Mouse (Mus musculus) ovary, postnatal 36 days (tissue): ENCODE results near the gene Usp2.

ENCODE experiments used
- DNase-seq: peaks from one replicate; pipeline ENCODE4 v3.0.0; 2022; ENCODE audit warnings: low spot score, mixed read lengths

Gene Usp2

DNA sequence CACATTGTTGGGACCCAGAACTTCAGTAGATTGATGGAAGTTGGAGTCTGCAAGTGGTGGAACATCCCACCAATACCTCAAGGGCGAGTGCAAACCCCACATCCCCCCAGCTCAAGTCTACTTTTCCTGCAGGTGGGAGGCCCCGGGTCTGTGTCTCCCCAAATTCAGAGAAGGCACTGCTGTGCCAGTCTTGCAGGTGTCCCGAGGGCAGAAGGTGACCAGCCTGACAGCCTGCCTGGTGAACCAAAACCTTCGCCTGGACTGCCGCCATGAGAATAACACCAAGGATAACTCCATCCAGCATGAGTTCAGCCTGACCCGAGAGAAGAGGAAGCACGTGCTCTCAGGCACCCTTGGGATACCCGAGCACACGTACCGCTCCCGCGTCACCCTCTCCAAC lies 20.4 kb upstream of the Usp2 start:
- DNase-seq, result no peak

DNA sequence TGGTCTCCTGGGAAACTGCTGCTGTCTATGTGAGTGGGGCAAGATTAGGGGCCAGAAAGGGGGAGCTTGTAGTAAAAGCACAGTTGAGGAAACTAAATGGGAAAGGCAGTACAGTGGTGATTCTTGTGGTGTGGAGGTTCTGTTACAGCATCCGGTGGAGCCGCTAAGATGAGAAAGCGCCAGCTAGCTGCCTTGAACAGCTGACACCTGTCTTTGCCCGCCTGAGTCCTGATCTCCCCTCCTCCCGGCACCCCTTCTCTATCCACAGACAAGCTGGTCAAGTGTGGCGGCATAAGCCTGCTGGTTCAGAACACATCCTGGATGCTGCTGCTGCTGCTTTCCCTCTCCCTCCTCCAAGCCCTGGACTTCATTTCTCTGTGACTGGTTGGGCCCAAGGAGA lies 19.8 kb upstream of the Usp2 start:
- no peak for DNase-seq

DNA sequence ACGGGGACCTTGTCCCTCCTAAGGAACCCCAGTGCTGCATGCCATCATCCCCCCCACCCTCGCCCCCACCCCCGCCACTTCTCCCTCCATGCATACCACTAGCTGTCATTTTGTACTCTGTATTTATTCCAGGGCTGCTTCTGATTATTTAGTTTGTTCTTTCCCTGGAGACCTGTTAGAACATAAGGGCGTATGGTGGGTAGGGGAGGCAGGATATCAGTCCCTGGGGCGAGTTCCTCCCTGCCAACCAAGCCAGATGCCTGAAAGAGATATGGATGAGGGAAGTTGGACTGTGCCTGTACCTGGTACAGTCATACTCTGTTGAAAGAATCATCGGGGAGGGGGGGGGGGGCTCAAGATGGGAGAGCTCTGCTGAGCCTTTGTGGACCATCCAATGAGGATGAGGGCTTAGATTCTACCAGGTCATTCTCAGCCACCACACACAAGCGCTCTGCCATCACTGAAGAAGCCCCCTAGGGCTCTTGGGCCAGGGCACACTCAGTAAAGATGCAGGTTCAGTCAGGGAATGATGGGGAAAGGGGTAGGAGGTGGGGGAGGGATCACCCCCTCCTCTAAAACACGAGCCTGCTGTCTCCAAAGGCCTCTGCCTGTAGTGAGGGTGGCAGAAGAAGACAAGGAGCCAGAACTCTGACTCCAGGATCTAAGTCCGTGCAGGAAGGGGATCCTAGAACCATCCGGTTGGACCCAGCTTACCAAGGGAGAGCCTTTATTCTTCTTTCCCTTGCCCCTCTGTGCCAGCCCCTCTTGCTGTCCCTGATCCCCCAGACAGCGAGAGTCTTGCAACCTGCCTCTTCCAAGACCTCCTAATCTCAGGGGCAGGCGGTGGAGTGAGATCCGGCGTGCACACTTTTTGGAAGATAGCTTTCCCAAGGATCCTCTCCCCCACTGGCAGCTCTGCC lies 19.0 kb upstream of the Usp2 start:
- DNase-seq, result no peak

DNA sequence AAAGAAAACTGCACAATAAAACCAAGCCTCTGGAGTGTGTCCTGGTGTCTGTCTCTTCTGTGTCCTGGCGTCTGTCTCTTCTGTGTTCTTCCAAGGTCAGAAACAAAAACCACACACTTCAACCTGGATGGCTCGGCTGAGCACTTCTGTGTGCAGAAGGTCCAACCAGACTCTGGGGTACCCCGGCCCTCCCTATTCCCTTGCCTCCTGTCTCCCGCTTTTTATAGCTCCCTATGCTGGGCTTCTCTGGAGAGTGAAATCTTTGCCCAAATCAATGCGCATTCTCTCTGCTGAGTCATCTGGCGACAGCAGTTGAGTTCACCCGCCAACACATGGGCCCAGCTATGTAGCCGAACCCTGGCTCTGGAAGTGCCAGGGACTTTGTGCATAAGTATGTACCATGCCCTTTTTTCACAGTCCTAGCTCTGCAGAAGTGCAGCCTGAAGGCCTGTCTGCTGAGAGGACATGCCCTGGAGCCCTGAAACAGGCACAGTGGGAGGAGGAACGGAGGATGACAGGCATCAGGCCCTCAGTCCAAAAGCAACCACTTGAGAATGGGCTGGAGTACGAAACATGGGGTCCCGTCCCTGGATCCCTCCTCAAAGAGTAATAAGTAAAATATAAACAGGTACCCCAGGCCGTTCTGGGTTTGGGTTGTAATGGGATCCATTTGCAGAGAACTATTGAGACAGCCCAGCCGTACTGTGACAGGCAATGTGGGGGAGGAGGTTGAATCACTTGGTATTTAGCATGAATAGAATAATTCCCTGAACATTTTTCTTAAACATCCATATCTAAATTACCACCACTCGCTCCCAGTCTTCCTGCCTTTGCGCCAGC lies 18.1 kb upstream of the Usp2 start:
- no peak for DNase-seq

DNA sequence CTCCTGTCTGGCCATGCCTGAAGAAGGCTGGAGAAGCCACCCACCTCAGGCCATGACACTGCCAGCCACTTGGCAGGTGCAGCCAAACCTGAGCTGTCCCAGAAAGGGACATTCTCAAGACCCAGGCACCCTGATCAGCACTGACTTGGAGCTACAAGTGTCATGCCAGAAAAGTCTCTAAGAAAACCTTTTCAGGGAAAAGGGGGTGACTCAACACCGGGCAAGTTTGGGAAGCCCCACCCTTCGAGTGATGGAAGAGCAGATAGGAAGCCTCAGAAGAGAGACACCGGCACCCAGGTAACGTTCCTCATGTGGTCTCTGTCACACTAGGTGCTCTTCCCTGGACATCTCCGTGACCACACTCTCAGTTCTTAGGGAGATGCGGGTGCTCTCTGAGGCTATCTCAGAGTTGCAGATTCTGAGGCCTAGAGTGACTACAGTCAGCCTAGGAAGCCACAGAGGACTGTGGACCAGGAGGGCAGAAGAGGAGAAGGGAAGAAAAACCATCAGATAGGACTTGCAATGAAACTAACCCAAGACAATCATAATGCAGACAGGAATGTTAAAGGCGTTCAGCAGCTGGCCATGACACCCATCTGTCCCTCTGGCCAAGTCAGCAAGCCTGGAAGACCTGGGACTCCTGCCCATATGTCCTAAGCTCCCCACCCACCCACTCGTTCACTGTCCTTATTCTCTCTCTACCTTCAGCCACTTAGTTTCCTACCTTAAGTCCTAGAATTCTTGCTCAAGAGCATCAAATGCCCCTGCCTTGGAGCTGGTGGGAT lies 17.2 kb upstream of the Usp2 start:
- no peak for DNase-seq

DNA sequence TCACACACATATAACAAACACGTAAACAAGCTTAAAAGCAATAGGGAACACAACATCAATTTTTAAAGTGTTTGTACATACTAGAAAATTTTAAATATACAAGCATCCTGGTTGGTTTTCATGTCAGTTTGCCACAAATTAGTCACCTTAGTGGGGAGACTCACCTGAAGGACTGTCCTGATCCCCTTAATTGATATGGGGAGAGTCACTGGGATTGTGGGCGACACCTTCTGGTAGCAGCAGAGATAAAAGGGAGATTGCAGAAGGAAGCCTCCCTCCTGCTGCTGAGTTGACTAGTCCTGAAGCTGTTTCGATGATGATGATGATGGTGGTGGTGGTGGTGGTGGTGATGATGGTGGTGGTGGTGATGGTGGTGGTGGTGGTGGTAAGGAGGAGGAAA lies 14.0 kb upstream of the Usp2 start:
- DNase-seq, result no peak

DNA sequence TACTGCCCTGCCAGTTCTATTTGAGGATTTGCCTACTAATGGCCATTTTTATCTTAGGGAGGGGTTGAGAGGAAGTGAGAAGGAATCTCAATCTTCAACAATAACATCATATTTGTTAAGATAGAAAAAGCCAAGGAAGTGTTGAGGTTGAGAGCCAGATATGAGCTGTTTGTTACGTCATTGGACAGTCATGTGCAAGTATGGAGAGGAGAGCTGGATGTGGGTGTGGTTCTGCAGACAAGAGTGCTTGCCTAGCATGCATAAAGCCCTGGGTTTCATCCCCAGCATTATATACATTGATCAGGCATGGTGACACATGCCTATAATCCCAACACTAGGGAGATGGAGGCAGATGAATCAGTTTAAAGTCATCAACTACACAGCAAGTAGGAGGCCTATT lies 12.9 kb upstream of the Usp2 start:
- no peak for DNase-seq

DNA sequence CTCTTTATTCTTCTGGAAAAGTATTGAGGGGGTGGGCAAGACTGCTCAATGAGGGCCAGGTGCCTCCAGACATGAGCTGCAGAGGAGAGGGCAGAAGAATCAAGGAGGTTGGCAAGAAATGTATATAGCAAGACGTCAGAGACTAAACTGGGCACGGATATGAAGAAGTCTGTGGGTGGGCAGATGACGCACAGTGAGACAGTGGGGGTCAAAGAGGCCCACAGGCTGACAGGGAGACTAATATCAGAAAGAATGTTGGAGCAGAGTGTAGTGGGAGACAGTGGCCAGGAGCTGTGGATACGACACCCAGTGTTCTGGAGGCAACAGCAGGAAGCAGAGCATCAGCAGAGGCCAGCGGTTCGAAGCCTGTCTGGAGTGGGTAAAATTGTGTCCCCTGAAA lies 8.2 kb upstream of the Usp2 start:
- DNase-seq, result no peak

DNA sequence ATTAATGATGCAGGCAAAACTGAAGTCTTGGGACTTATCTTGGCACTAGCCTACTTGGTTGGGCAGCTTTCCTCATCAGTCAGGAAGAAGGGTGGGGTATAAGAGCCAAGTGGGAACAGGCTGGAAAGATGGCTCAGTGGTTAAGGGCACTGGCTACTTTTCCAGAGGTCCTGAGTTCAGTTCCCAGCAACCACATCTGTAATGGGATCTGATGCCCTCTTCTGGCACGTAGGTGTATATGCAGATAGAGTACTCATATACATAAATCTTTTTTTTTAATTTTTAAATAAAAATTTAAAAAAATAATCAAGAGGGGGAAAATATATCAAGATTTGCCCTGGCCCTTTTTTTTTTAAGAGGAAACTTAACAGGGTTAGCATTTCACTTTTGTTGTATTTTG lies 1.6 kb upstream of the Usp2 start:
- DNase-seq, result no peak

DNA sequence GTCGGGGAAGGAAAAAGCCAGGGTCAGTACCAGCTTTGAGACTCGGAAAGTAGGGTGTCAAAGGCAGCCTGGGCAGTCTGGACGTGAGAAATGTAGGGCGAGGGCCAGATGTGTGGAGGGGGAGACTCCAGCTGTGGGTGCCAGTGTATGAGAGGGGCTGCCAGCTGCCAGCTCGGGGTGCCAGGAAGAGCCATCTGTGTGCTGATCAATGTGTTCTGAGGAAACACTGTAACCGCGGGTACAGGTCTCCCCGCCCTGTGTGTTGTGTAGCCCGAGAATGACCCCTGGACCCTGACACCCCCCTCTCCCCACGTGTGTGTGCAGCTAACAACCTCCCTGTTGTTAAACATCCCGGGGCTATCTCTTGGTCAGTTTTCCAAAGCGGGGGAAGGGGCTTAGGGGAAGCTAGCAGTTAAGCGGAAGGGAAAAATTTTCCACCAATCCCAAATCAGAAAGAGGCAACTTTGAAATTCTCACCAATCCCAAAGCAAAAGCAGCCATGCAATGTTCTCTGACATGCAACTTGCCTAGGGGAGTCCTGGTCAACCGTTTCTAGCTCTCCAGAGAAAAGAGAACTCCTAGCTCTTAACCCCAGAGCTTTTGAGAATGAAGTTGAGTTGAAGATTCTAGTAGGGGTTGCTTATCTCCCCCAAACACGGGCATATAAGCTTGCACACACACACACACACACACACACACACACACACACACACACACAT lies 579 bp downstream of the Usp2 start:
- DNase-seq, result no peak

DNA sequence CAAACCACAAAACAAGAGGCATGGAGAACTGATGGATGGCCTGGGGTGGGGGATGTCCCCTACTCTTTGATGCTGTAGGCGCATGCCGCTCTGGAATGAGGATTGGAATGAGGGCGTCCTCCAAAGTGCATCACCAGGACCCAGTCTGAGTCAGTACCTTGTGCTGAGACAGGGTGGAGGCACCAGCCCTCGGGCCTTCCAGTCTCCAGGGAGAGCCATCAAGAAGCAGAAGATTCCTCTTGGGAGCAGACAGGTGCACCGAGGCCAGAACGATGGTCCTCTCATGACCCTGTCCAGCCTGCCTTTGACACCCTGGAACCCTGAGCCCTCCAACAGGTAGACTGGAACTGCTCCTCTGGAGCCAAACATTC lies 1.1 kb downstream of the Usp2 start:
- no peak for DNase-seq

DNA sequence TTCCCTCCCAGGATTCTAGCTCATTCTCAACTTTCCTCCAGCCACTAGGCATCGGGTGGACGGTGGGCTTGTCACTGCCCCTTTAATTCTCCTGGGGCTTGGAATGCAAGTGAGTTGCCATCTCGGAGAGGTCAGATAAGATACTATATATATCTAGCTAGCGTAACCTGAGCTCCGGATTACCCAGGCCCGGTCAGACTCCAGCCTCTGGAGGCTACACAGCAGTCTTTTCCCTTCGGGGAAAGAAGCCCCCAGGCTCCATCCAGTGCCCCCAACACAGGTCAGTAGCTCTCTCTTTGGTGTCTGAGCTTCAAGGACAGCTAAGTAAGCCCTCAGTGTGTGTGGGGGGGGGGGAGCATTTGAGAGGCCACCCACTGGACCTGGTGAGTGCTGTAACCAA lies 2.4 kb downstream of the Usp2 start:
- DNase-seq, result no peak

DNA sequence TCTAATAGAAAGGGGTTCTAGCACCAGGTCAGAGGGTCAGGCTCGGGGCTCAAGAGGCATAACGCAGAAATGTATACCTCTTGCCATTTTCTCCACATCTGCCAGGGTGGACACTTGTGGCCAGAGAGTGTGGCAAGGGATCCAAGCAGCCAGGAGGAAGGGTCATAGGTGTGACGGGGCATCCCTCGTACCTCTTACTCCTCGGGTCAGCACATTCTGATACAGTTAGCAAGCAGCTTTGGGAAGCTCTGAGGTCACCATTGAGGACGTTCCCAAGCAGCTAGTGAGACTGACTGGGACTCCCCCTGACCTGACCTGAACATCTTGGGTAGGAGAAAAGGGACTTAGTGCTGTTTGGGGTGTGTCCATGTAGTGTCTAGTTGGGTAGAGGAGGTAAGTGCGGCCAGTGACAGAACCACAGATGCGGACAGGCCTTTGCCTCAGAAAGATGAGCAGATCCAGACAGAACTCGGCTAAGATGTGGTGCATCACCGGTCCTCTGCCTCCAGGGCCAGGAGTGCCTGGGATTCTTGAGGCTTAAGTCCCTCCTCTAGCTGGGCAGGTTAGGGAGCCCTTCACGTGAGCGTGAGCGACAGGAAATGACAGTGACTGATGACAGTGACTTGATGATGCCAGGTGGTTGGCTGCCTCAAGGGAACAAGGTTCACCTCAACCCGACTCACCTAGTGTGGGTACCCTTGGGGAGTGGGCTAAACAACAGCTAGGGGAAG lies 3.5 kb downstream of the Usp2 start:
- no peak for DNase-seq

DNA sequence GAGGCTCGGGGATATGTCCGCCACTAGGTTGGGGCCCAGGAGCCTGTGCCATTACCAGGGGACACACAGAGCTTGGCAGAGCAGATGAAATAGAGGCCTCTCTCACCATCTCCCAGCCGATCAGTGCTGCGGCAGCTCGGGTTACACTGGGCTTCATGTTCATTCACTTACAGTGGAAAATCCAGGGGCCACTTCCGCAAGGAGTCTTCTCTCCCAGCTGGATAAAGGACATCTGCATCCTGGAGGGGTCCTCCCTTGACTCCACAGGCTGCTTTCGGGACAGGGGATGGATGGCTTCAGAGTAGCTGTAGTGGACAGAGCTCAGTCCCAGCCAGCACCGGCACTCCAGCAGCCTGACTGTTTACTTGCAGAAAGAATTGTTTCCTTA lies 4.0 kb downstream of the Usp2 start:
- DNase-seq, result no peak

DNA sequence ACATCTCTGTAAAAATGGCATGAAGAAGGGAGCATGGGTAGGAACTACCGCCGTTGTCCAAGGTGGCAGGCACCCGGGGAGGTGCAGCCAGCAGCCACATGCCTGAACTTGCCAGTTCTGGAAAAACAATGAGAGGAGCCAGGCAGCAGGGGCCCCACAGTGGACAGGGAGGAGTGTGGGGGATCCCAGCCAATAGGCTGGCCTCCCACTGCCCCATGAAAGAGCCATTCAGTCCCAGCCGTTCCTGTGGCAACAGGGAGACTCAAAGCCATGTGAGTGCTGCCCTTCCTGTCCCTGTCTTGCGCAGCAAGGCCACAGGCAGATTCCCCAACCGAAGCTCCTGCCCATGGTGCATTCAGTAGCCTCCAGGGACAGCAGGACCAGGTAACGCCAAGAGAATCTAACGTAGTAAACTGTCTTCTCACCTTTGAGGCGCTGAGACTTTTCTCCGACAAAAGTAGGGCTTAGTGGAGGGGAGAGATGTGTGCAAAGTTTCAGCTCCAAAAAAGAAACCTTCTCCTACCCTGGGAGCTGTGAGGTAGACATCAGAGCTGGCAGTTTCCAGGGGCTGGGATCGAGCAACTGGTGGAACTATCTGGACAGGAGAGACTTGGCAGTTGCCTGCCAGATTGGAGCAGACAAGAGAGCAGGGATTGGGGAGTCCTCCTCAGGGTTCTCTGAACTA lies 5.2 kb downstream of the Usp2 start:
- DNase-seq, result no peak

DNA sequence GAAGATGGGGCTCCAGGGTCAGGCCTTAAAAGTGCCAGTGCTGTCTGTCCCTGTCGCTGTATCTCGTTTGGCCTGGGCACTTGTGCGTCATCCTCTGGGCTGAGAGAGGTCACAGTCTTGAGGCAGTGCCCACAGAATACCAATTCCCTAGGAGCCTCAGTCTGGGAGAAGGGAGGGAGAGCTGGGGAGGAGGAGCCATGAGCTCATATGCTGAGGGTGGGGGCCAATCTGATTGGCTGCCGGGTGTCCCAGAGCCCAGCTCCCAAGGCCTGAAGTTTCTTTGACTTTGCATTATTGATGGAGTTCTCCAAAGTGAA lies 5.7 kb downstream of the Usp2 start:
- DNase-seq, result no peak

DNA sequence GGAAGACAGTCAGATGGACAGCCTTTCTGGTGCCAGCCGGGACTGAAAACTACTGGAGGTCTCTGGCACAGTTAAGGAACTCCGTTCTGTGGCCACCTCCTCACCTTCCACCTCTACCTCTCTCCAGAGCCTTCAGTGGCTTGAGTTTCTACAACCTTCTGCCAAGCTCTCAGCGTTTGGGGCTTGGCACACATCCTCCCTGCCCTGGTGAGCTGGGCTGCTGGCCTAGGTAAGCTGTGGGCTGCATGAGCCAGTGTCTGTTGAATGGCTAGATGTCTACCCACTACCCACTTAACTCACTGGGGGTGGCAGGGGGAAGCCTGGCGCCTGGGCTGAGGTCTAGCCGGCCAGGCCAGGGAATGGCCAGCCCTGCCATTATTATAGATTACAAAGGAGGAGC lies 6.3 kb downstream of the Usp2 start:
- DNase-seq, result no peak

DNA sequence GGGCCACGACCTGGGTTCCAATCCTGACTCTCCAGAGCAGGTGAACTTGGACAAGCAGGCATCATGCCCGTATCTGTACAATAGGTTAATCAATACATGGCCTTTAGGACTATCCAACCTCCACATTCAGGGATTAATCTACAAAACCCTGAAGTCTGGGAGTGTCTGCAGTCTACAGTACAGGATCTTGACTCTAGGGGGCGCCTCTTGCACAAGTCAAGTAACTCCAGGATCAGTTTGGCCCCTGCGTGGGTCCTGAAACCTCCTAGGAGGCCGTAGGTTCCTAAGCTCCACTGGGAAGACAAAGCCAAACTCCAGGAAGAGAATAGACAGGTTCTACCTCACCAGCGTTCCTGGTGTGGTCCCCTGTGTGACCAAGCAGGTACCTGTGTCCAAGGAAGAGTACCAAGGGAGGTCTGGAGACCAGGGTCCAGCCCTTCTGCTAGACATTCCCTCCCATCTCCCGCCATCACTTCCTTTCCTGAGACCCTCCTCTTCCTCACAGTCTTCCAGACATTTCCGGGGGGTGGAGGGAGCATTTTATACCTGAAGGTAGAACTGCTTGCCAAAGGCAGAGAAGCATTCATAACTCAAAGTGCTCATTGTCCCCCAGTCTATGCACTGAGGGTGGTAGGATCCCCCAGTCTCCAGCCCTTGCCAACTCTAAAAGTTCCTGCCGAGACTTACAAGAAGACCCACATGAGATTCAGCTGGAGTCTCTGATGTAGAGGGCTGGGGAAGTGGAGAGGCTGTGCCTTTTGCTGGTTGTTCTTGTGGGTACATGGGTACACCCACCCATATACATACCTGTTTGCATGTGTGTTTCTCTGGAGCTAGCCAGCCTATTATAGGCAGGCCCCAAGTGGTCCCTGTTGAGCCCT lies 7.8 kb downstream of the Usp2 start:
- no peak for DNase-seq

DNA sequence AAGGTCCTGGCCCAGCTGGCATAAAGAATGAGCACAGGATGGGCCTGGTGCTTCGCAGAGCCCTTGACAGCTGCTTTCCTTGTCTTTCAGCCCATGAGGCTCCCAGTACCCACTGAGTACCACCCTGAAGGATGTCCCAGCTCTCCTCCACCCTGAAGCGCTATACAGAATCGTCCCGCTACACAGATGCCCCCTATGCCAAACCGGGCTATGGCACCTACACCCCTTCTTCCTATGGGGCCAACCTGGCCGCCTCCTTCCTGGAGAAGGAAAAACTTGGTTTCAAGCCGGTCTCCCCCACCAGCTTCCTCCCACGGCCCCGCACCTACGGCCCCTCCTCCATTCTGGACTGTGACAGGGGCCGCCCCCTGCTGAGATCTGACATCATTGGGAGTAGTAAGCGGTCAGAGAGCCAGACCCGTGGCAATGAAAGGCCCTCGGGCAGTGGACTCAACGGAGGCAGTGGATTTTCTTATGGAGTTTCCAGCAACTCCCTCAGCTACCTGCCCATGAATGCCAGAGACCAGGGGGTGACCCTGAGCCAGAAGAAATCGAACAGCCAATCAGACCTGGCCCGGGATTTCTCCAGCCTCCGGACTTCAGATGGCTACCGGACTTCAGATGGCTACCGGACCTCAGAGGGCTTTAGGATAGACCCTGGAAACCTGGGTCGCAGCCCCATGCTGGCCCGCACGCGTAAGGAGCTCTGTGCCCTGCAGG lies 8.6 kb downstream of the Usp2 start:
- no peak for DNase-seq
